Mouse (Mus musculus) 3T3-L1 (cell line): ENCODE data around the gene Fv1.
"Not testable (repeated sequence)": the region's sequence is repeated elsewhere in the genome, so short reads cannot be mapped to it uniquely, and the experiment has no call there.

Experiments
- DNase-seq: peaks from one replicate; pipeline ENCODE4 v3.0.0-alpha.2; 2015; ENCODE audit warnings: low read depth, low spot score

The Fv1 gene

DNA sequence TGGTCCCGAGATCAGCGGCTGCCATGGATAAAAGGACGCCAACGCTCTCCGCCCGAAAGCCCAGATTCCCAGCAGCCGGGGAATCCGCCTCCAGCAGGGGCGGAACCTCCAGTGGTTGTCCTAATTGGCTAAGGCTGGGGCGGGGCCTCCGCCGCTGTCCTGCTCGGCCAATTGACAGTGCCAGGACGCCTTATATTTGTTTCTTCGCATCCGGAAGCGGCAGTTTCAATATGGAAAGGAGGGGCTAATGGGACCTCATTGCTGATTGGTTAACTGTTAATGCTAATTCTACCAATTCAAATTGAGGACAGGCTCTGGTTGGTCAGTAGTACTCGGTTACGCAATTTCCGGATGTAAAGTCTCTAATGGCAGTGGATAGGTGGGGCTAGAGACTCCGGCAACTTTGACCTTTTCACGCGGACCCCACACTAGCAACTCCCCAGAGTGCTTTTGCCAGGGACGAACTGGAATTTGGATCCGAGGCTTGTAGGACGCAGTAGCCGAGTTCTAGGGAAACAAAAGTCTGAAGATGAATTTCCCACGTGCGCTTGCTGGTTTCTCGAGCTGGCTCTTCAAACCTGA is at the start of gene Fv1, which contains the start of gene Miip:
Gene Fv1 (plus strand): TSS at position 530 of the 582 bp plus-strand sequence.
Gene Miip (minus strand): TSS at position 367 of the 582 bp plus-strand sequence.
- peak; percentile 91 for DNase-seq

GRCm38 (mm10) chr4:147819659-147820058 is 49.1 kb upstream of the Fv1 start:
- DNase-seq: not testable (repeated sequence)

- not testable (repeated sequence) for DNase-seq
Observed at GRCm38 (mm10) chr4:147821414-147821813, 47.4 kb upstream of the Fv1 start.

GRCm38 (mm10) chr4:147824389-147824788 is 44.4 kb upstream of the Fv1 start:
- no peak for DNase-seq

DNA sequence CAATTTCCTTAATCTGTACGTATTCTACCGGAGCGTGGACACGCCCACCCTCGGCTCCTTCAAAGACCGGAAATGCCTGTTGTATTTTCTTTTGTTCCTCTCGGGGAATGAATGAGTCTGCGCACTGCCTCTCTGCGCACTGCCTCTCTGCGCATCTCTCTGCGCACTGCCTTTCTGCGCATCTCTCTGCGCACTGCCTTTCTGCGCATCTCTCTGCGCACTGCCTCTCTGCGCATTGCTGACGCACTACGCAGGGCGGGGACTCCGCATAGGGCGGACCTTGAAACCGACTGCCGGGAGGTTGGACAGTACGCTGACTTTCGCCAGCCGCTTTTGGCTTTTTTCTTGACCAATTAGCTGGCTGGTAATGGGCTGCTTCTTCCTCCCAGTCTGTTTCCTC is 29.5 kb upstream of the Fv1 start:
- DNase-seq: not testable (repeated sequence)

DNA sequence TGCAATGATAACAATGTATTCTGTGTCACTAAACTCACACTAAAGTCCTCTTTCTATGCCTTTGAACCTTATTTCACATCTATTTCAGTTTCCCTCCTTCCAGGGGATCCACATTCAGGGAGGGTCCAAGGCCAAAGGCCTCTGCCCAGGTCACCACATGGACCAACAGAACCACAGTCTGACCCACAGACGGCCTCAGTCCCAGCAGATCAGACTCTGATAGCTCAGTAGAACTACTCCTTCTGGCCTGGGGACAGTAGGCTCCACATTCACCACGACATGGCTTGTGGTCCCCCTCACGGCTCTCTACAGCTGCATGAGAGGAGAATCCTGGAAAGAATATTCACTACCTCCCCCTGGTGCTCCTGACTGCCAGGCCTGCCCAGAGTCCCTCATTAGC is 25.9 kb upstream of the Fv1 start:
- DNase-seq: no peak

DNA sequence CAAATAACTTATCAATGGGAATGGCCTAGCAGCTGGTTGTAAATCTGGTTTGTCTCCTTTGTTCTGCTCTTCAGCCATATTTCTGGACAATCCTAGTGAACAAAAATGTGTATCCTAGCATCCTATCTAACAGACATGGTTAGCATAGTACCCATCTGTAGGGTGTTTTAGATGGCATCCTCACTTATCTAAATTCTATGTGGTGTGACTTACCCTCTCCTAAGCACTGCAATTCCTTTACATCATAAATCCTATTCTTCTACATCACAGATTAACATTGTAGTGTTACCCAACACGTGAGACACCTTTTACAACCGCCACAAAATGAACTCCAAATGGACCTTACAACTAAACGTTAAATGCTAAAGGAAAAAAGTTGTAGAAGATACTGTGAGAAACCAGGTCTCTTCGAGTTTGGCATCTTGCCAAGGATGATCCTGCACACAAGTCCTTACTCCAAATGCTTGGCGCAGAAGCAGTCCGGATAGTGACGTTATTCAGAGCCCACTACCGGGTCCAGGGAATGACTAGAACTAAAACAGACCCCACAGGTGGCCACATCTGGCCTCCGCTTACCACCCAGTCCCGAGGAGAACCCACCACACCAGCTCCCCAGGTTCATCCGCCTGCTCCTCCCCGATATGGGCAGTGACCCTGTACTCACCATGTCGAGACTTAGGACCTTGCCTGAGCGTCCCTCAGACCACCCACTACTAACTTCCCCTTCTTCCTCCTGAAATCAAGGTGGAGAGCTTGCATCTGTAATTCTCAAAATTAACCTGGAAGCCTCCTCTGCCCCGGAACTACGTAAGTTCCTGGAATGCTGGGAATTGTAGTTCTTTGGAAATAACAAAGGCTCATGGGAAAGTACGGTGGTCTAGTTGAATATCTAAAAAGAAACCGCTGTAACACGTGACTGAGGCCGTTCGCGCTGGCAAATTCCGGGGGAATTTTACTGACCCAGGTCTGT is 20.9 kb upstream of the Fv1 start, which contains the start of gene Zfp933:
Gene Zfp933 (minus strand): TSS at position 753 of the 970 bp plus-strand sequence.
- DNase-seq: peak; percentile 94

DNA sequence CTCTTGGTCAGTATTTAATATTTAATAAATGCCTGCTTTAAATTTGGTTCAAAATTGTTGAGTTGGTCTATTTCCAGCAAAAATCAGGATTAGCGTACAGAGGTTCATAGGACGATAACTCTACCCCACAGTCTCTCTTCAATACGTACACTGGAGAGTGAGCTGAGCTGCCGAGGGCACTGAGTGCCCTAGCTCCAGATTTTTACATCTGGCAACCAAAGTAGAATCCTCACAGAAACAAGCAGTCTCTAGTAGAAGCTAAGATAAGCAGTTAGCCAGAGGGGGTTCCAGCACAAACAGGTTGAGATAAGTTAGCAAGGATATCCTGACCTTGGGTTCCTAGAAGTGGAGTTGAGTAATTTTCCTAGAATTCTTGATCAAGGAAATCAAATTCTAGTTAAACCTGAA is 20.2 kb upstream of the Fv1 start:
- no peak for DNase-seq

GRCm38 (mm10) chr4:147850776-147851175 is 18.0 kb upstream of the Fv1 start:
- no peak for DNase-seq

DNA sequence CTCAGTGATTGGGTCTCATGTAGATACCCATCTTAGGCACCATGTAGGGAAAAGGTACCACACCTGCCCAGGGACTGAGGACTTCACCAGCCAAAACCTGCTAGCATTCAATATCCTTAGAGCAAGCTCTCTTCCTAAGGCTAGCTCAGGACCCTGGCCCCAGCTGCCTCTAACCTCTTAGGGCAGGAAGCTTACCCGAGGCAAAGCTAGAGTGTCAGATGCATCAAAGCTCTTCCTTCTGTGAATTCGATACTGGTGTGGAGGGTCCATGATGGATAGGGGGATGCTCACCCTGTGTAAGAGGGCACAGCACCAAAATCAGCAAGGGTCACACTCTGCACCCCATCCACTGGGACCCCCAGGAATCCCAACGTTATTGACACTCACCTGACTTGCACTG is 6.7 kb upstream of the Fv1 start:
- no peak for DNase-seq

DNA sequence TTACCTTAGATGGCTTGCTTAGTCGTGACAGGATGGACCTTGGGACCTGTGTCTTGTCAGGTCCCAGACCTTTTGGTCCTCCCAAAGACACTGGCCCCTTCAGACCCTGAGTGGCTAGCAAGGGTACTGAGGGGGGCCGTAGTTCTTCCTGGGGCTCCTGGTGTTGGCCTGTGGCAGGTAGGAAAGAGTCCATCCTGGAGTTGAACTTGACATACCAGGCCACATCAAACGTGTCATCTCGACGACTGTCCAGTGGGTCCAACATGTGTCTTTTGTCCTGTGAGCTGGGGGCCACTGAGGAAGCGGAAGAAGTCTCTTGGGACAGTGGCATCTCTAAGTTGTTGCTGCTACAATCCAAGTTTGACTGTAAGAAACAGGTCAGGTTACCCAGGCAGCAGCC is 3.1 kb upstream of the Fv1 start:
- no peak for DNase-seq

DNA sequence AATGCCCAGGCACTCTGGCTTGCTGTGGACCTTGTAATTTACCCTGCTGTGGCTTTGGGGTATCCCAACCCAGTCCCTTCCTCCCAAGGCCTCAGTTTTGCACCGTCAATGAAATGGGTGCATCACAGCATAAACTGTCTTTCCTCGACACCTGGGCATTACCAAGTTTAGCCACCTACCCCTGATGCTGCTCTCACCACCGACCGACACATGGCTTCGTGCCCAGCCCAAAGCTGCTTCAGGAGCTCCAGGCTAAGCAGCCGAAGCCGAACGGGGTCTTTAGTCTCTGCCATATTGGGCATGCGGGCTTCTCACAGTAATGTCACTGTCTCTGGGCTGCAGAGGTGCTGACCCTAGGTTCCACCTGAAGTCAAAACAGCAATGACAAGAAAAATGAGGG is 2.7 kb upstream of the Fv1 start:
- DNase-seq: no peak

GRCm38 (mm10) chr4:147866793-147867192 is 2.0 kb upstream of the Fv1 start:
- not testable (repeated sequence) for DNase-seq

DNA sequence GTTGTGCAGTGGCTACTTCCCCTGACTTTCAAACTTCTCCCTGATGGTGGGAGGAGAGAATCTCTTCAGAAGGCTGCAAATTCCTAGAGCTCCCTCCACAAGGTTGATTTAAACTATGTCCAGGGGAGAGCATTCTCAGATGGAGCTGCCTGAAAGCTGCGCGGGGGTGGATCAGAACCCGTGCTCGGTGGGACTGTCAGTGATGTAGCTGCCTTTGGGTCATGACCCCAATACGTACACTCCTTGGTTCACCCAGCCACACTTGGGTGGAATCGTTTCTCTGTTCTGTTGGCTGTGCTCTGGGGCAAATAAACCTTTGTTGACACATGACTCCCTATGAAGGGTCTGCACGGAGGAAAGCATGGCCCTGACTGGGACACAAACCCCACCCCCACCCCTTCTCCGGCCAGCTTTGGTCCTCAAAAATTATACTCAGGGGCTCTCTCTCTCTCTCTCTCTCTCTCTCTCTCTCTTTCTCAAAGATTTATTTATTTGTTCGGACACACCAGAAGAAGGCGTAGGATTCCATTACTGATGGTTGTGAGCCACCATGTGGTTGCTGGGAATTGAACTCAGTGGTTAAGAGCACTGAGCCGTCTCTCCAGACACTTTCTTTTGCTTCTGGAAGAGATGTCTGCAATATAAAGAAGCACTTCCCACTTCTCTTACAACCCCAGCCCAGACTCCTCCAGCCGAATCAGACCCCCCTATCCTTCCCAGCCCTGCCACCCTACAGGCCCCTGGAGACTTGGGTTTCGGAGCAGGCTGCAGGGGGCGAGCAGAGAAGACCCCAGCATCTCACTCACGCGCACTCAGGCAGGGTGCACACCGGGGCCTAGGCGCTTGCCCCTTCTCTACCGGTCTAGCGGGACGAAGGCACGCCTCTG is 973 bp upstream of the Fv1 start:
- DNase-seq: no peak

GRCm38 (mm10) chr4:147869238-147869637 is 459 bp downstream of the Fv1 start:
- no peak for DNase-seq

GRCm38 (mm10) chr4:147875852-147876575 is 7.2 kb downstream of the Fv1 start:
- DNase-seq: no peak

DNA sequence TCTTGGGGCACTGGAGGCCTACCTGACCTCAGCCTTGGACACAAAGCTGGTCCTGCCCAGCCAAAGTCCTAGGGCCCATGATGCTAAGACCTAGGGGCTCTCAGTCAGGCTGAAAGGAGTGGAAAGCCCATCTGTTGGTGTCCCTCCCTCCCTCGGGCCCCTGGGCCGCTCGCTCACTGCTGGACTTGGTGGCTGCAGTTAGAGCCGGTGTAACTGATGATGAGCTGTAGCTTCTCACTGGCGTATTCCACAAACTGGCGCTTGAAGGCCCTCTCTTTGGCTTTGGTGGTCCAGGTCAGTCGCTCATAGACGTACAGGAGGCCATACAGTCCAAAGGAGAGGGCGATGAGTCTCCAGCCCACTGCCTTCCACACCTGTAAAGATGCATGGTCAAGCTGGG is 9.8 kb downstream of the Fv1 start:
- DNase-seq: no peak

DNA sequence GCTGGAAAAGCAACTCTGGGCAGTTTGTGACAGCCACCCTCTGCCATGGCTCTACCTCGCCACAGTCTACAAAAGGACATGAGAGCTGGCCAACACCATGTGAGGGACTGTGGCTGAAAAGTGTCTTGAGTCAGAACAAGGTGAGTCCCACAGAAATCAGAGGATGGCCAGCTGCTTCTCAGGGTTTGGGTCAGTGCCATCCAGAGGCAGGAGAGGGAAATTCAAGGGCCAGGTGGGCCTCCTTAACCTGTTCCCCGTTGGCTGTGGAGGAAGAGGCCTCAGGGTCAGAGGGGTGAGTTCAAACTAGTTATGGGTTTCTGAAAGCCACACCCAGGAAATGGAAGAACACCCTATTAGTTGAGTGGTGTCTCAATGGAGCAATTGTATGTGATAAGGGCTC is 10.7 kb downstream of the Fv1 start:
- DNase-seq: no peak

- peak; percentile 50 for DNase-seq
Observed at GRCm38 (mm10) chr4:147879865-147880264, 11.1 kb downstream of the Fv1 start.

DNA sequence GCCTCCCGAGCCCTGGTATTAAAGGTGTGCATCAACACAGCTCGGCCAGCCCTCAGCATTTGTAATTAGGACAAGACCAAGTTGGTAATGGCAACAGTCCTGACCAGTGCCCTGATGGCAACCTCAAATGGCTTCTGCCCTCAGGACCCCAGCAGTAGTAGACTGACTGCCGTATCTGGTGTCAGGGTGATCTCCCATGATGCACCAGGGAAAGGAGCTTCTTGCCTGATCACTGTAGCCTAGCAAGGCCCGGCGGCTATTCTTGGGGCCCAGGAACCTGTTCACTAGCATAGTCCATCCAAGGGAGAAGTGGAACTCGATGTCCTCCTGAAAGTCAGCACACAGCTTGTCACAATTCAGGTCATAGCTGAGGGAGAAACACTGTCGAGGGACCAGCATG is 13.0 kb downstream of the Fv1 start:
- DNase-seq: no peak

GRCm38 (mm10) chr4:147883041-147883440 is 14.3 kb downstream of the Fv1 start:
- DNase-seq: no peak
